Mouse (Mus musculus) midbrain, embryonic 12.5 days (tissue): ENCODE data around the gene Cers6. TPM values are rescaled to one million over a fixed set of nuclear protein-coding genes. Genes with fewer than 3 reads are reported as not detected.

Experiments used
- ATAC-seq: fragments of 200-750 bp; cut with Nextera tagmentation; 2 replicates; pipeline ENCODE4 v1.8.0; 2017; ENCODE audit warnings: low read depth, moderate TSS enrichment, moderate library complexity; ENCODE audit not compliant: low FRiP score
- H3K27ac ChIP-seq: fragments of 300-500 bp; sonication (generic); replicated peaks from 2 replicates; pipeline ENCODE4 v1.5.1; 2016; ENCODE audit warnings: mild to moderate bottlenecking
- H3K27me3 ChIP-seq: fragments of 300-500 bp; sonication (generic); 2 replicates; pipeline ENCODE4 v1.6.1; 2016; ENCODE audit warnings: mild to moderate bottlenecking
- H3K36me3 ChIP-seq: fragments of 300-500 bp; sonication (generic); 2 replicates; pipeline ENCODE4 v1.6.1; 2016
- H3K4me1 ChIP-seq: fragments of 300-500 bp; sonication (generic); 2 replicates; pipeline ENCODE4 v1.6.1; 2016
- H3K4me2 ChIP-seq: fragments of 300-500 bp; sonication (generic); replicated peaks from 2 replicates; pipeline ENCODE4 v1.6.1; 2016; ENCODE audit warnings: mild to moderate bottlenecking, moderate library complexity
- H3K4me3 ChIP-seq: fragments of 300-500 bp; sonication (generic); 2 replicates; pipeline ENCODE4 v1.5.1; 2016; ENCODE audit warnings: mild to moderate bottlenecking
- H3K9ac ChIP-seq: fragments of 300-500 bp; sonication (generic); replicated peaks from 2 replicates; pipeline ENCODE4 v1.6.1; 2016; ENCODE audit warnings: mild to moderate bottlenecking, moderate library complexity
- H3K9me3 ChIP-seq: fragments of 300-500 bp; sonication (generic); 2 replicates; pipeline ENCODE4 v1.6.1; 2016; ENCODE audit warnings: mild to moderate bottlenecking
- WGBS: fragments of 180-500 bp; shearing (Covaris S2); methylation state at CpG from one replicate; pipeline ENCODE4 v1.1.7; 2016; 5-methylcytosine and 5-hydroxymethylcytosine counted together
- polyA plus RNA-seq: library from polyadenylated mRNA; unstranded; fragments of >200 nt; fragmentation: Nextera tagmentation; extraction: Ambion mirVana; gene quantifications from 2 replicates; pipeline ENCODE4 v1.2.1, GENCODE M21; 2016

Cers6 gene
- polyA plus RNA-seq, 1 experiment from 2014 or later: 37.0 TPM

- WGBS: 88% methylated on average over 3 of the region's 3 CpGs
- no peaks in the 10 kb centered on the region for H3K4me1 ChIP-seq
- no peak for ATAC-seq
- H3K9me3 ChIP-seq: no peaks in the 10 kb centered on the region
- no peaks in the 10 kb centered on the region for H3K27me3 ChIP-seq
- no peak overlapping the region for H3K27ac ChIP-seq
- H3K4me3 ChIP-seq: no peak overlapping the region
- H3K4me2 ChIP-seq: no peak overlapping the region
- no peaks in the 10 kb centered on the region for H3K36me3 ChIP-seq
- no peak overlapping the region for H3K9ac ChIP-seq
These were observed 237.5 kb downstream of the Cers6 start for GRCm38 (mm10) chr2:69098701-69099100.

- ATAC-seq: no peak
- no peaks in the 10 kb centered on the region for H3K9me3 ChIP-seq
- H3K4me1 ChIP-seq: no peaks in the 10 kb centered on the region
- H3K9ac ChIP-seq: no peak overlapping the region
- no peak overlapping the region for H3K27ac ChIP-seq
- no peak overlapping the region for H3K4me3 ChIP-seq
- no peaks in the 10 kb centered on the region for H3K27me3 ChIP-seq
- H3K4me2 ChIP-seq: no peak overlapping the region
- no peaks in the 10 kb centered on the region for H3K36me3 ChIP-seq
- WGBS: 98% methylated on average over 7 of the region's 7 CpGs
These were observed 237.9 kb downstream of the Cers6 start for GRCm38 (mm10) chr2:69099147-69099546.

- Histone ChIP-seq H3K4me1 (peaks cover 7% of the 10 kb centered on the region; the same call in 1 of the 2 replicates), H3K36me3 (no peaks in the 10 kb centered on the region), H3K9me3 (no peaks in the 10 kb centered on the region), H3K27ac (no peak overlapping the region), H3K27me3 (no peaks in the 10 kb centered on the region), H3K4me3 (no peak overlapping the region), H3K9ac (no peak overlapping the region), H3K4me2 (no peak overlapping the region)
- WGBS: 24% methylated on average over 3 of the region's 3 CpGs
- no peak for ATAC-seq
These were observed 239.5 kb downstream of the Cers6 start for GRCm38 (mm10) chr2:69100706-69101105.

- 80% methylated on average over 3 of the region's 3 CpGs for WGBS
- Histone ChIP-seq H3K27ac (no peak overlapping the region), H3K9me3 (no peaks in the 10 kb centered on the region), H3K4me3 (no peak overlapping the region), H3K4me1 (peaks cover 7% of the 10 kb centered on the region; the same call in 1 of the 2 replicates), H3K27me3 (no peaks in the 10 kb centered on the region), H3K9ac (no peak overlapping the region), H3K36me3 (no peaks in the 10 kb centered on the region), H3K4me2 (no peak overlapping the region)
- ATAC-seq: no peak
These were observed 242.3 kb downstream of the Cers6 start for GRCm38 (mm10) chr2:69103526-69103925.

- Histone ChIP-seq H3K27ac (no peak overlapping the region), H3K4me2 (no peak overlapping the region), H3K9ac (no peak overlapping the region), H3K27me3 (no peaks in the 10 kb centered on the region), H3K4me3 (no peak overlapping the region), H3K36me3 (no peaks in the 10 kb centered on the region), H3K9me3 (no peaks in the 10 kb centered on the region), H3K4me1 (peaks cover 7% of the 10 kb centered on the region; the same call in 1 of the 2 replicates)
- 45% methylated on average over 10 of the region's 10 CpGs for WGBS
- ATAC-seq: no peak
These were observed 243.4 kb downstream of the Cers6 start for GRCm38 (mm10) chr2:69104511-69105145.

GRCm38 (mm10) chr2:69109246-69109645 lies 248.0 kb downstream of the Cers6 start:
- Histone ChIP-seq H3K4me2 (no peak overlapping the region), H3K9me3 (no peaks in the 10 kb centered on the region), H3K4me3 (no peak overlapping the region), H3K36me3 (no peaks in the 10 kb centered on the region), H3K4me1 (peaks cover 7% of the 10 kb centered on the region; the same call in 1 of the 2 replicates), H3K9ac (no peak overlapping the region), H3K27ac (no peak overlapping the region), H3K27me3 (no peaks in the 10 kb centered on the region)
- WGBS: 84% methylated on average over 5 of the region's 5 CpGs
- ATAC-seq: no peak

GRCm38 (mm10) chr2:69109710-69110109 lies 248.5 kb downstream of the Cers6 start:
- H3K27me3 ChIP-seq: no peaks in the 10 kb centered on the region
- WGBS: 71% methylated on average over 7 of the region's 7 CpGs
- no peaks in the 10 kb centered on the region for H3K36me3 ChIP-seq
- H3K4me2 ChIP-seq: no peak overlapping the region
- no peaks in the 10 kb centered on the region for H3K9me3 ChIP-seq
- H3K4me1 ChIP-seq: peaks cover 2% of the 10 kb centered on the region; the same call in 1 of the 2 replicates
- no peak overlapping the region for H3K27ac ChIP-seq
- ATAC-seq: no peak
- no peak overlapping the region for H3K4me3 ChIP-seq
- H3K9ac ChIP-seq: no peak overlapping the region

- Histone ChIP-seq H3K27ac (no peak overlapping the region), H3K9me3 (no peaks in the 10 kb centered on the region), H3K9ac (no peak overlapping the region), H3K36me3 (peaks cover 7% of the 10 kb centered on the region; the same call in 1 of the 2 replicates), H3K4me2 (no peak overlapping the region), H3K4me1 (no peaks in the 10 kb centered on the region), H3K4me3 (no peak overlapping the region), H3K27me3 (no peaks in the 10 kb centered on the region)
- no peak for ATAC-seq
- WGBS: 92% methylated on average over 5 of the region's 5 CpGs
These were observed 251.4 kb downstream of the Cers6 start for GRCm38 (mm10) chr2:69112609-69113008.

- Histone ChIP-seq H3K4me1 (no peaks in the 10 kb centered on the region), H3K9ac (no peak overlapping the region), H3K4me2 (no peak overlapping the region), H3K9me3 (no peaks in the 10 kb centered on the region), H3K36me3 (peaks cover 7% of the 10 kb centered on the region; the same call in 1 of the 2 replicates), H3K27ac (no peak overlapping the region), H3K27me3 (no peaks in the 10 kb centered on the region), H3K4me3 (no peak overlapping the region)
- ATAC-seq: no peak
- 83% methylated on average over 10 of the region's 10 CpGs for whole genome bisulfite sequencing
These were observed 252.7 kb downstream of the Cers6 start for GRCm38 (mm10) chr2:69113829-69114547.

GRCm38 (mm10) chr2:69115921-69116320 lies 254.7 kb downstream of the Cers6 start:
- no peak overlapping the region for H3K4me3 ChIP-seq
- no peaks in the 10 kb centered on the region for H3K4me1 ChIP-seq
- H3K36me3 ChIP-seq: peaks cover 7% of the 10 kb centered on the region; the same call in 1 of the 2 replicates
- no peak overlapping the region for H3K27ac ChIP-seq
- H3K4me2 ChIP-seq: no peak overlapping the region
- ATAC-seq: no peak
- WGBS: 91% methylated on average over 3 of the region's 3 CpGs
- H3K9ac ChIP-seq: no peak overlapping the region
- no peaks in the 10 kb centered on the region for H3K9me3 ChIP-seq
- no peaks in the 10 kb centered on the region for H3K27me3 ChIP-seq

GRCm38 (mm10) chr2:69116767-69117166 lies 255.5 kb downstream of the Cers6 start:
- H3K27me3 ChIP-seq: no peaks in the 10 kb centered on the region
- H3K36me3 ChIP-seq: peaks cover 7% of the 10 kb centered on the region; the same call in 1 of the 2 replicates
- 84% methylated on average over 4 of the region's 4 CpGs for WGBS
- no peak for ATAC-seq
- H3K9ac ChIP-seq: no peak overlapping the region
- no peaks in the 10 kb centered on the region for H3K4me1 ChIP-seq
- no peak overlapping the region for H3K4me3 ChIP-seq
- no peak overlapping the region for H3K27ac ChIP-seq
- H3K4me2 ChIP-seq: no peak overlapping the region
- no peaks in the 10 kb centered on the region for H3K9me3 ChIP-seq

GRCm38 (mm10) chr2:69118994-69119393 lies 257.8 kb downstream of the Cers6 start:
- ATAC-seq: no peak

More at GRCm38 (mm10) chr2:69118994-69119393, 257.8 kb downstream of the Cers6 start:
- H3K36me3 ChIP-seq: peaks cover 7% of the 10 kb centered on the region; the same call in 1 of the 2 replicates
- WGBS: 95% methylated on average over 1 of the region's 1 CpGs
- H3K27me3 ChIP-seq: no peaks in the 10 kb centered on the region
- H3K9me3 ChIP-seq: no peaks in the 10 kb centered on the region
- H3K27ac ChIP-seq: no peak overlapping the region
- H3K4me1 ChIP-seq: no peaks in the 10 kb centered on the region
- H3K9ac ChIP-seq: no peak overlapping the region
- no peak overlapping the region for H3K4me3 ChIP-seq
- no peak overlapping the region for H3K4me2 ChIP-seq
